Mouse (Mus musculus) bone marrow, adult 2 months (tissue): ENCODE measurements at regions not wholly inside any gene's neighbourhood (a gene's known extent, or its start where the extent isn't known, plus 50 kb on each side); places are given as distances from the start of the nearest gene placed in this dataset.

Experiments
- CTCF ChIP-seq: fragments of 200-500 bp; IDR thresholded peaks from 2 replicates; pipeline ENCODE4 v1.5.1; 2011; ENCODE audit warnings: low read length, control low read depth; ENCODE audit not compliant: control insufficient read depth, insufficient read depth
- POLR2A ChIP-seq: fragments of 200-500 bp; IDR thresholded peaks from 2 replicates; pipeline ENCODE4 v1.6.1; 2011; ENCODE audit warnings: low read depth, mild to moderate bottlenecking, control low read depth, low read length, borderline replicate concordance; ENCODE audit not compliant: control insufficient read depth

- no peak for TF ChIP-seq CTCF
- no peak for TF ChIP-seq POLR2A
These were observed 298.5 kb upstream of the Slc24a5 start for GRCm38 (mm10) chr2:124769267-124769967.
